Mouse (Mus musculus) hindbrain, embryonic 13.5 days (tissue): ENCODE results near the gene Ccr8. TPM values are rescaled to one million over a fixed set of nuclear protein-coding genes. Genes with fewer than 3 reads are reported as not detected.

Experiments
- ATAC-seq: fragments of 200-750 bp; cut with Nextera tagmentation; 2 replicates; pipeline ENCODE4 v1.8.0; 2017; ENCODE audit warnings: moderate TSS enrichment; ENCODE audit not compliant: low FRiP score
- H3K27ac ChIP-seq: fragments of 300-500 bp; sonication (generic); 2 replicates; pipeline ENCODE4 v1.5.1; 2015; ENCODE audit warnings: inconsistent platforms, mild to moderate bottlenecking, moderate library complexity
- H3K27me3 ChIP-seq: fragments of 300-500 bp; sonication (generic); 2 replicates; pipeline ENCODE4 v1.6.1; 2015; ENCODE audit warnings: mild to moderate bottlenecking, inconsistent platforms
- H3K36me3 ChIP-seq: fragments of 300-500 bp; sonication (generic); 2 replicates; pipeline ENCODE4 v1.6.1; 2015; ENCODE audit warnings: mild to moderate bottlenecking, inconsistent platforms
- H3K4me1 ChIP-seq: fragments of 300-500 bp; sonication (generic); replicated peaks from 2 replicates; pipeline ENCODE4 v1.6.1; 2015; ENCODE audit warnings: inconsistent platforms
- H3K4me2 ChIP-seq: fragments of 300-500 bp; sonication (generic); 2 replicates; pipeline ENCODE4 v1.6.1; 2015; ENCODE audit warnings: inconsistent platforms, mild to moderate bottlenecking, moderate library complexity
- H3K4me3 ChIP-seq: fragments of 300-500 bp; sonication (generic); 2 replicates; pipeline ENCODE4 v1.5.1; 2015; ENCODE audit warnings: mild to moderate bottlenecking, inconsistent platforms
- H3K9ac ChIP-seq: fragments of 300-500 bp; sonication (generic); 2 replicates; pipeline ENCODE4 v1.6.1; 2015; ENCODE audit warnings: mild to moderate bottlenecking, inconsistent platforms
- H3K9me3 ChIP-seq: fragments of 300-500 bp; sonication (generic); 2 replicates; pipeline ENCODE4 v1.6.1; 2016; ENCODE audit warnings: inconsistent platforms
- WGBS: fragments of 180-500 bp; shearing (Covaris S2); methylation state at CpG from one replicate; pipeline ENCODE4 v1.1.7; 2015; 5-methylcytosine and 5-hydroxymethylcytosine counted together
- polyA plus RNA-seq: library from polyadenylated mRNA; unstranded; fragments of >200 nt; fragmentation: Nextera tagmentation; extraction: Ambion mirVana; gene quantifications from 2 replicates; pipeline ENCODE4 v1.2.1, GENCODE M21; 2015

The Ccr8 gene
- polyA plus RNA-seq, 1 experiment from 2014 or later: not detected

- ATAC-seq: no peak
- WGBS: 90% methylated on average over 7 of the region's 7 CpGs
- Histone ChIP-seq H3K27me3 (no peaks in the 10 kb centered on the region; the same call in 1 of the 2 replicates), H3K27ac (no peak overlapping the region), H3K4me2 (no peak overlapping the region), H3K9me3 (no peaks in the 10 kb centered on the region), H3K9ac (no peak overlapping the region), H3K4me1 (no peaks in the 10 kb centered on the region), H3K4me3 (no peak overlapping the region), H3K36me3 (no peaks in the 10 kb centered on the region)
These were observed 17.4 kb upstream of the Ccr8 start for GRCm38 (mm10) chr9:120074516-120074915.

DNA sequence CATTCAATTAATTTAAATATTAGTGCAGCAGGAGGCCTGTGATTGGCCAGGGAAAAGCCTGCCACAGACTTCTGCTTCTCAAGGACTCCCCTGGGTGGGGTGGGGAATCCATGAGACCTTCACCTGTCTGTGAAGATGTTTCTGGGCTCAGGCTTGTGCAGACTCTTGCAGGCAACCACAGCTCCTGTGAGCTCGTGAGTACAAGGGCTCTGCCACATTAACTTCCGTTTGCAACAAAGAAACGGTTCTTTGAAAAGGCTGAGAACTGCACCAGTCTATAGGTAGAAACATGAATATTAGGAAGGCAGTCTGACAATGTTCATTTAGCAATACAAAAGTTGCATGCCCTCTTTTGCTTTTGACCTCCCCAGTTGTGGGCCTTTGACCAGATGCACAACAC lies 13.7 kb upstream of the Ccr8 start:
- H3K9ac ChIP-seq: no peak overlapping the region
- no peak overlapping the region for H3K4me2 ChIP-seq
- no peak overlapping the region for H3K4me3 ChIP-seq
- ATAC-seq: no peak
- no peaks in the 10 kb centered on the region for H3K4me1 ChIP-seq
- no peaks in the 10 kb centered on the region for H3K27me3 ChIP-seq
- H3K9me3 ChIP-seq: no peaks in the 10 kb centered on the region
- 77% methylated on average over 3 of the region's 3 CpGs for WGBS
- H3K36me3 ChIP-seq: no peaks in the 10 kb centered on the region
- H3K27ac ChIP-seq: no peak overlapping the region

GRCm38 (mm10) chr9:120079901-120080300 lies 12.0 kb upstream of the Ccr8 start:
- H3K36me3 ChIP-seq: no peaks in the 10 kb centered on the region
- H3K27me3 ChIP-seq: no peaks in the 10 kb centered on the region
- H3K9ac ChIP-seq: no peak overlapping the region
- no peak overlapping the region for H3K4me2 ChIP-seq
- WGBS: 86% methylated on average over 7 of the region's 7 CpGs
- H3K27ac ChIP-seq: no peak overlapping the region
- no peaks in the 10 kb centered on the region for H3K9me3 ChIP-seq
- no peaks in the 10 kb centered on the region for H3K4me1 ChIP-seq
- no peak for ATAC-seq
- no peak overlapping the region for H3K4me3 ChIP-seq

DNA sequence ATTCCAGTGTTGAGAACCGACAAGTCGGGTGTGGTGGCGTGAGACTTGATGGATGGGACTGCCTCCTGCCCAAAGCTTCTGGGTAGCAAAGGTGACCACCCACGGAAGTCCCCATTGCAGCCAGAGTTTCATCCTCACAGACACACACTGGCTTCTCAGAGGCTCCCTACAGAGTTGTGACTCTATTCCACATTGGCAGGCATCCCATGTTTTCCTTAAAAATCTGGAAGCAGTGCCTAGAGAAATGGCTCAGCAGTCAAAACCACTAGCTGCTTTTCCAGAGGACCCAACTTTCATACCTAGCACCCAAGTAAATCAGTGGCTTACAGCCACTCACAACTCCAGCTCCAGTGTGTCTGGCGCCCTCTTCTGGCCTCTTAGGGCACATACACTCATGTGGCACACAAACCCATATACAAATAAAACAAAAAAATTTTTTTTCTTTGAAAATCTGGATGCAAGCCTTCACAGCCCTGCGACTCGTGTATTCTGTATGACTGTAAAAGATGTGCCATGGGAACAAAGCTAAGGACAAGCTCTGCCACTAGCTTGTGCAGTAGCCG lies 11.3 kb upstream of the Ccr8 start:
- Histone ChIP-seq H3K27me3 (no peaks in the 10 kb centered on the region), H3K4me3 (no peak overlapping the region), H3K27ac (no peak overlapping the region), H3K36me3 (no peaks in the 10 kb centered on the region), H3K4me1 (no peaks in the 10 kb centered on the region), H3K9me3 (no peaks in the 10 kb centered on the region), H3K4me2 (no peak overlapping the region), H3K9ac (no peak overlapping the region)
- 83% methylated on average over 8 of the region's 8 CpGs for WGBS
- ATAC-seq: no peak

GRCm38 (mm10) chr9:120081247-120081646 lies 10.7 kb upstream of the Ccr8 start:
- no peak for ATAC-seq
- no peaks in the 10 kb centered on the region for H3K4me1 ChIP-seq
- H3K4me2 ChIP-seq: no peak overlapping the region
- H3K4me3 ChIP-seq: no peak overlapping the region
- H3K9ac ChIP-seq: no peak overlapping the region
- no peaks in the 10 kb centered on the region for H3K9me3 ChIP-seq
- H3K36me3 ChIP-seq: no peaks in the 10 kb centered on the region
- no peaks in the 10 kb centered on the region for H3K27me3 ChIP-seq
- 69% methylated on average over 6 of the region's 6 CpGs for WGBS
- H3K27ac ChIP-seq: no peak overlapping the region

DNA sequence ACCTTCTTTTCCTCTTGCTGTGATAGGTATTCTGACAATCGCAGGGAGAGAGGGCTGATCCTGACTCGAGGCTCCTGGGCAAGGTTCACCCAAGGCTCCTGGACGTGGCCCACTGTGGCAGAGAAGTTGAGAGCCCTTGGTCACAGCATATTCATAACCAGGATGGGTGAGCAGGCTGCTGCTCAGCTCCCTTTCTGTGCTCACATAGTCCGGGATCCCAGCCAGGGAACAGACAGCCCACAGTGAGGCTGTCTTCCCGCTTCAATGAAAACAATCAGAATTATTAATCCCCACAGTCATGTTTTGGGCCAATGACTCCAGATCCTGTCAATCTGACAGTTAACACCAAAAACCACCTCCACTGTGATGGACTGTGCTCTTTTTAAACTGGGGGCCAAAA lies 9.9 kb upstream of the Ccr8 start:
- Histone ChIP-seq H3K27me3 (no peaks in the 10 kb centered on the region), H3K9me3 (no peaks in the 10 kb centered on the region), H3K4me3 (no peak overlapping the region), H3K36me3 (no peaks in the 10 kb centered on the region), H3K27ac (no peak overlapping the region), H3K4me1 (no peaks in the 10 kb centered on the region), H3K4me2 (no peak overlapping the region), H3K9ac (no peak overlapping the region)
- WGBS: 82% methylated on average over 5 of the region's 5 CpGs
- no peak for ATAC-seq

GRCm38 (mm10) chr9:120082691-120083090 lies 9.2 kb upstream of the Ccr8 start:
- no peaks in the 10 kb centered on the region for H3K9me3 ChIP-seq
- H3K36me3 ChIP-seq: no peaks in the 10 kb centered on the region
- H3K4me3 ChIP-seq: no peak overlapping the region
- no peaks in the 10 kb centered on the region for H3K27me3 ChIP-seq
- H3K4me1 ChIP-seq: no peaks in the 10 kb centered on the region
- no peak overlapping the region for H3K4me2 ChIP-seq
- H3K9ac ChIP-seq: no peak overlapping the region
- WGBS: 66% methylated on average over 4 of the region's 4 CpGs
- no peak overlapping the region for H3K27ac ChIP-seq
- ATAC-seq: no peak

DNA sequence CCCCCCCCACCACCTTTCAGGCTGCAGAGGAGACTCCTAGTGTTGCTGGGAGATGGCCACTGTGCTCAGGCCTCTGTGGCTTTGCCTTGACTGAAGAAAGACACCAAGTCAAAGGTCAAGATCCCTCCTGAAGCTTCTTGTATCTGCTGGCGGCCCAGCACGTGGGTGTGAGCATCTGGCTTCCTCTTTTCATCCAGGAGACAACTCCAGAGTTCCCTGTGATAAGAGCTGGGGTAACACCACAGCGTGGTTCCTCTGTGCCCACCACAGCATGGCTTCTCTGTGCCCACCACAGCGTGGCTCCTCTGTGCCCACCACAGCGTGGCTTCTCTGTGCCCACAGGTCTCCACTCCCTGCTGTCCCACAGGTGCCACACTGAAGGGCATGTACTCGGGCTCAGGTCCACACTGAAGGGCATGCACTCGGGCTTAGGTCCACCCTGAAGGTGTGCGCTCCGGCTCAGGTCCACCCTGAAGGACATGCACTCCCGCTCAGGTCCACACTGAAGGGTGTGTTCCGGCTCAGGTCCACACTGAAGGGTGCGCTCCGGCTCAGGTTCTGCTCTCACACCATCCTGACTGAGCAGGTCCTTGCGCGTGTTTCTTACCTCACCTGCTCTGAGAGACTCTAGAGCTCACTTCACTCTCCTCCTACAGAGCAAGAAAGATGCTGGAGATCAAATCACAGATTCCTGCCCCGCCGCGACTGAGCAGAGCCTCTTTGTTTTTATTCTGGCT lies 8.6 kb upstream of the Ccr8 start:
- H3K27ac ChIP-seq: no peak overlapping the region
- H3K4me1 ChIP-seq: no peaks in the 10 kb centered on the region
- ATAC-seq: no peak
- H3K9me3 ChIP-seq: no peaks in the 10 kb centered on the region
- H3K9ac ChIP-seq: no peak overlapping the region
- no peak overlapping the region for H3K4me3 ChIP-seq
- 82% methylated on average over 18 of the region's 18 CpGs for WGBS
- H3K4me2 ChIP-seq: no peak overlapping the region
- H3K27me3 ChIP-seq: no peaks in the 10 kb centered on the region
- H3K36me3 ChIP-seq: no peaks in the 10 kb centered on the region

DNA sequence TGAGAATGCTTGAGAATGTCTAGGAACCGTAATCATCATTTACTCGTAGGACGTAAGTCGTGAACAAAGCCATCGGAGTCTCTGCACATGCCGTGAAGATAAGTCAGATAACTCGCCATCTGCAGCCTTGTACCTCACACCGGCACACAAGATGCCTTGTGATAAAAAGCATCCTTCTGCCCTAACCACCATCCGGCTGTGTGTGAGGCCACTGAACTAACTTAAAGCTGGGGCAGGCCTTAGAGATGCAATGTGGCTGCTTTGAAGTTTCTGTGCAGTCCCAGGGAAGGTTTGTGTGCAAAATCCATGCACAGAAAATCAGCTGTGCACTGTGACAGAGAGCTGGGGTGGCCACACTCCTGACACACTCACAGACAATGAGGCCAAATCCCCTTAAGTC lies 7.5 kb upstream of the Ccr8 start:
- 91% methylated on average over 9 of the region's 9 CpGs for WGBS
- H3K27ac ChIP-seq: no peak overlapping the region
- H3K9me3 ChIP-seq: 0 out of 2 replicates have a peak, but pooled peaks cover 4% of the 10 kb centered on the region
- no peak overlapping the region for H3K9ac ChIP-seq
- no peak for ATAC-seq
- H3K4me2 ChIP-seq: no peak overlapping the region
- H3K4me3 ChIP-seq: no peak overlapping the region
- H3K27me3 ChIP-seq: no peaks in the 10 kb centered on the region
- no peaks in the 10 kb centered on the region for H3K36me3 ChIP-seq
- no peaks in the 10 kb centered on the region for H3K4me1 ChIP-seq

DNA sequence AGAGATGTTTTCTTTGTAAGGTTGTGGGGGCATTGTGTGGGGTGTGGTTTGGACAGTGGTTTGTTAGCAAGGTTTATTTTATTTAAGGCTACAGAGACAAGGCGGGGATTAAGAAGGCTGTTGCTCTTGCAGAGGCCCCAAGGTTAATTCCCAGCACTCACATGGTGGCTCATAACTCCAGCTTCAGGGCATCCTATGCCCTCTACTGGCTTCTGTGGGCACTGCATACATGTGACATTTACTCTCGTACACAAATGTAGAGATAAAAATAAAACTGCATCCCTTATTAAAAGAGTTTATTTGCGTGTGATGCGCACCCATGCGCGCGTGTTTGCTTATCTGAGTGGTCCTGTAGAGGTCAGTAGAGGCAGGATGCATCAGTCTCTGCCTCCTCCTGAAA lies 2.8 kb upstream of the Ccr8 start:
- Histone ChIP-seq H3K9ac (no peak overlapping the region), H3K9me3 (0 out of 2 replicates have a peak, but pooled peaks cover 5% of the 10 kb centered on the region), H3K4me2 (no peak overlapping the region), H3K27ac (no peak overlapping the region), H3K4me3 (no peak overlapping the region), H3K4me1 (no peaks in the 10 kb centered on the region), H3K36me3 (no peaks in the 10 kb centered on the region), H3K27me3 (no peaks in the 10 kb centered on the region)
- 88% methylated on average over 7 of the region's 7 CpGs for WGBS
- no peak for ATAC-seq

DNA sequence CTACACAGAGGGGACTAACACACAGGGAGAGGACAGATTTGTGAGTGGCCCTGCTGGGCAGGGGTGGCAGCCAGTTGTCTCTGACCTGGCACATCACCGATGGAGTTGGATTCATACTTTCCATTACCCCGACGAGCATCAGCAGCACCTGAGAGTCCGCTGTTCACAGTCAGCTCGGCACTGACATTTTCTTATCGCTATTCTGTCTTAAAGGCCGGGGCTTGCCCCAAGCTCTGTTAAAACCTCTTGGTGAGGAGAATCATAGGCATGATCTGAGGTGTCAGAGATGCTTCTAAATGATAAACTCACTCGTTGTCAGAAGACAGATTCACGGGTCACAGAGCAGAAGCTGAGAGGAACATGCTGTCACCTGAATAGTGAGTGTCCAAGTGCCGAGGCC lies 828 bp upstream of the Ccr8 start:
- H3K27me3 ChIP-seq: no peaks in the 10 kb centered on the region

GRCm38 (mm10) chr9:120093701-120094100 lies 1.8 kb downstream of the Ccr8 start:
- ATAC-seq: no peak
- Histone ChIP-seq H3K9ac (no peak overlapping the region), H3K4me2 (no peak overlapping the region), H3K4me3 (no peak overlapping the region), H3K9me3 (0 out of 2 replicates have a peak, but pooled peaks cover 5% of the 10 kb centered on the region), H3K4me1 (no peaks in the 10 kb centered on the region), H3K36me3 (no peaks in the 10 kb centered on the region), H3K27me3 (no peaks in the 10 kb centered on the region), H3K27ac (no peak overlapping the region)
- 91% methylated on average over 13 of the region's 13 CpGs for WGBS

More for the DNA sequence above, 828 bp upstream of the Ccr8 start:
- Histone ChIP-seq H3K9me3 (0 out of 2 replicates have a peak, but pooled peaks cover 5% of the 10 kb centered on the region), H3K27ac (no peak overlapping the region), H3K4me1 (no peaks in the 10 kb centered on the region), H3K4me3 (no peak overlapping the region), H3K9ac (no peak overlapping the region), H3K4me2 (no peak overlapping the region), H3K36me3 (no peaks in the 10 kb centered on the region)
- no peak for ATAC-seq
- WGBS: 90% methylated on average over 10 of the region's 10 CpGs

- H3K36me3 ChIP-seq: no peaks in the 10 kb centered on the region
- 87% methylated on average over 7 of the region's 7 CpGs for WGBS
- ATAC-seq: no peak
These were observed 4.0 kb downstream of the Ccr8 start for GRCm38 (mm10) chr9:120095886-120096285.

More at GRCm38 (mm10) chr9:120095886-120096285, 4.0 kb downstream of the Ccr8 start:
- Histone ChIP-seq H3K9me3 (no peaks in the 10 kb centered on the region), H3K9ac (no peak overlapping the region), H3K4me1 (no peaks in the 10 kb centered on the region), H3K27me3 (no peaks in the 10 kb centered on the region), H3K4me2 (no peak overlapping the region), H3K4me3 (no peak overlapping the region), H3K27ac (no peak overlapping the region)
